Mouse (Mus musculus) thymus, postnatal 25 days (tissue): ENCODE data around the gene Rabgap1l.

ENCODE experiments used
- DNase-seq: peaks from one replicate; pipeline ENCODE4 v3.0.0; 2022

Rabgap1l gene

DNA sequence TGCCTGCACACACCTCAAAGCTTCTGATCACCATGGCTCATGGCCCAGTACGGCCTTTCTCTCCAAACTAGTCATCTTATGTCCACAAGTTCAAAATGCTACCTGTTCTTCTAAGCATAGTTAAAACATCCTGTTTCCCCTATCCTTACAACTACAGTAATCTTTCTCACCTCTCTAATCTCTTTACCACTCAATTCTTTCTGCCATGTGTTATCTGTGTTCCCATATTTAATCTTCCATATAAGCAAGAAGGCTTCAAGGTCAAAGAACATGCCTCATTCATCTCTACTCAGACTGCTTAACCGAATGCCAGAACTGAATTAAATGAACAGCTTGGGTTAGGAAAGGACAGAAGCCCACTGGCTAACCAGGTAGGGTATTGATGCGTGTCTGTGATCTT is 5.8 kb downstream of the Rabgap1l start:
- no peak for DNase-seq

DNA sequence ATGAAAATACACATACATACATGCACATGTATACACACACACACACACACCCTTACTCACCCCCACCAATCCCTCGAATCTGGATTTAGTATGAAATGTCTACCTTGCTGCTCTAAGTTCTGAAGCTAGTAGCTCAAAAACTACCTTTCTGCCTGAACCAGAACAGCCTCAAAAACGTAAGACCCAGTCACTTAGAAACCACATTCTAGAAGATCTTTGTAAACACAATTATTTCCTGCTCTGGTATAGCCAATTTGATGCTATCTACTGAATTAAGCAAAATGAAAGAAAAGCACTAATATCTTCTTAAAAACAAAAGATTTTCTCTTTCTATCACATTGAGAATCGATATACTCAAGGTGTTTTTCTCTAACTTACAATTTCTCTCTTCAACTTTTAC is 6.4 kb downstream of the Rabgap1l start:
- no peak for DNase-seq

DNA sequence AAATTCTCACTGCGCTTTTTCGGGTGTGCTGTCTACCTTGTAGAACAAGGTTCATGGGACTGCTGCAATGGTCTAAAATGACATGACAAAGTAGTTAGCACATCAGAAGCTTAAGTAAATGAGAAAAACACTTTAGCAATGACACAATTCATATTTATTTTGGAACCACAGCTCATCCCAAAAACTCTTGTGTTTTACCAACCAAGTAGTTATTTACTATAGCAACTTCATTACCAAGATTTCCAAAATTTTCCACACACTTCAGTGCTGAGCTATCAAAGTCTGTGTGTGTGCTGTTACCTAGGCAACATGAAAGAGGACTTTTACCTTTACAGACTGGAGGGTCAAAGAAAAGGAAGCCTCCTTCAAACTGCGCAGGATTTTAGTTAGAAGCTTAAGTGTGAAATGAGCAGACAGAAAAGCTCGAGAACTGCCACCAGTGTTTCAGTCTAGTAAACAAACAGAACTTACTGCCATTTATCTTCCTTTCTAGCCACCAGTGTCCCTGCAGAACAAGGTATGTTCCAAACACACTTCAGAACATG is 7.3 kb downstream of the Rabgap1l start:
- DNase-seq = no peak

DNA sequence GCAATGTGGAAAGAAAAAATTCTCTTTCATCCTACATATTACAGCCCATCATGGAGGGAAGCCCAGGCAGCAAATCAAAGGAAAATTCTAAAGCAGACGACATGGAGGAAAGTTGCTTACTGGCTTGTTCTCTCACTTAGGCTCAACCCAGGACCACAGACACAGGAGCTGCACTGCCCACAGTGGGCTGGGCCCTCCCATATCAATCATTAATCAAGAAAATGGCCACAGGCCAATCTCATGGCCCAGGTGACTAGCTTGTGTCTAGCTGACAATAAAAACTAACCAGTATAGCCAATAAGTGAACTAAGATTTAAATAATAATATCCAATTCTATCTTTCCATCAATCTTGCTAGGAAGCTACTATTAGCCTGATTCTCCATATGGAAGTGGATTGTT is 8.9 kb downstream of the Rabgap1l start:
- no peak for DNase-seq

DNA sequence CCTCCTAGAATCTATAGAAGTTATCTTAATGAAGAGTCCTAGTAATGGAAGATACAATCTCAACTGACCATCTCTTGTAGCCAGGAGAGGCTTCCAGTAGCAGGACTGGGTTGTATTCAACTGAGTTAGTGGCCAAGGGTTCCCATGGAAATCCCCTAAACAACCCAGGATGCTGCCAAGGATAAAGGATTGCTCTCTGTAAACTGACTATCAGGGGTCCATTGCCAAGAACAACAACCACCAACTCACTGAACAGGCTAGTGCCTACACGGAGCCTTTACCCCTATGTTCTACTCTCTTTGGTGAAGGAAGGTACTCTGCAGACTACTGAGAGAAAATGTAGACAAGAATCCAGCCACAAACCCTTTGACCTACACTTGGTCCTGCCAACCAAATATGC is 18.8 kb downstream of the Rabgap1l start:
- no peak for DNase-seq

DNA sequence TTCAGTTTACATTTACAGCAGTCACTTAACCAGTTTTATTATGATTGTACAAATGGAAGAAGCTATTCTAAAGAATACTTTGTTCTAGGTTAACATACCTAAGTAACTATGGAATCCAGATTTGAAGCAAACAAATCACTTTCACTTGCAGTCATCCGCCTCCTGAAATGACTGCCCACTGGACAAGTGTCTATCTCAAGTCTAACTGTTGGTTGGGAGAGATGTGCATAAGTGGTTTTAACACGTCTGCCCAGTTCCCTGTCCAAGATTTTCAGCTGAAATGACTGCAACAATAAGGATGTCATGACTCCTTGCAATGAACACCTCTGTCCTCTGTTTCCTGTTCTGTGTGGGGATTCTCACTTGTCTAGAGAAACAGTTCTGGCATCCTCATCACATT is 27.4 kb downstream of the Rabgap1l start:
- no peak for DNase-seq

DNA sequence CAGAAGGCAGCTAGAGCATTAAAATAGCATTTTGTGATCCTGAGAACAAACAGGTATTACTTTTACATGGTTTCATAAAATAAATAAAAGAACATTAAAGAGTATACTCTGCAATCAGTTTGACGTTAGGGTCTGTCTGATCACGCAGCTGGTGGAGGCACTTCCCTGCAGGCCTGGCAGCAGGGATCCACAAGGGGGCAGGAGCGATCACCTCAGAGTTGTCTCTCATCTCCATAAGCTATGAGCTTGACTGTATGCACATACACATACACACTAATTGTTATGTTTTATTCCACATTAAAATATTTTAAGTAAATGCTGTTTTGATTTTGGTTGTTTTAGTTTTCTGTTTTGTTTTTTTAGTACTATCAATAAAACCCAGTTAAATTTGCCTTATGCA is 34.8 kb downstream of the Rabgap1l start:
- peak; percentile 75 for DNase-seq

DNA sequence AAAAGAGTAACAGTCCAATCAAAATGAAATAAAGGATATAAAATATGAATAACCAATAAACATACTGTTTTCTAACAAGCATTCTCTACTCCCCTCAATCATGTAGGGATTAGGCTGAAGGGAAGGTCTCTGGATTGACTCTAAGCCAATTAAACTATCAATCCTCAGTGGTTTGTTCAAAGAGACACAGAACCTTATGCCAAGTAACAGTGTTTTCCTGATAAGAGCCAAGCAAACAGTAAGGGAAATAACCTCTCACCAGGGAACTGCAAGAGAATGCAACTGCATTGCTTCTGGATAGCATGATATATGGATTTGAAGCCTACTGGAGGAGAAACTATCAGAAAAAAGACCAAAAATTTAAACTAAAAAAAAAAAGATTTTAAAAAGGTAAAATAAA is 37.7 kb downstream of the Rabgap1l start:
- no peak for DNase-seq

DNA sequence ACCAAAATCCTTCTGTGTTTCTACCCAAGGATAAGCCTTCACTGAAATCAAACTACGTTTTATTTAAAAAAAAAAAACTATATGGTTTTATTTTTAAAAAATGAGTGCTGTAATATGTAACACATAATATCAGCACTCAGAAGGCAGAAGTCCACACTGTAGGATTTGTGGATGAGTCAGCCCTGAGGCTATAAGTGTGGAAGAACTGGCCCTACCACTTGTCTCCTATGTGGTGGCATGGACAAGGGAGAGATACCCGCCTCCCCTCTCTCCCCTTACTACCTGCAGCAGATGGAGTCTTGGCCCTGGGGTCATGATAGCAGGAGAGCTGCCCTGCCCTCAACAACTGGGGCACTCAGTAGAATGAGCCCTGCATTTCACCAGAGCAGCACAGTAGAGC is 42.4 kb downstream of the Rabgap1l start:
- DNase-seq = no peak

DNA sequence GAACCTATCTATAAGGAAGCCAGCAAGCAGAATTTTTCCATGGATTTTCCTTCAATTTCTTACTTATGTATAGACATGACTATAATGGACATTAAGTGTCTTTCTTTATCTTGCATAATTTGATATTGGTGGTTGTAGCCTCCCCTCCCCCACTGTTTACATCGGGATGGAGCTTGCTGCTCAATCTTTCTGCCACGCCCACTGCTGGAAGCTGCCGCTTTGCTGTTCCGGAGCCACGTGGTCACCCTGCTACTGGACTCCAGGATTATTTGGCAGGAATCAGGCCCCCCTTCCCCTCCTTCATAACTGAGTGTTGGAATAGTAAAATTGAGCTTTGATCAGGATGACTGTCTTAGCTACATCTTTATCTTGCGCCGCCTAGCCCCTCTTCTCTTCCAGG is 46.2 kb downstream of the Rabgap1l start:
- DNase-seq = no peak

DNA sequence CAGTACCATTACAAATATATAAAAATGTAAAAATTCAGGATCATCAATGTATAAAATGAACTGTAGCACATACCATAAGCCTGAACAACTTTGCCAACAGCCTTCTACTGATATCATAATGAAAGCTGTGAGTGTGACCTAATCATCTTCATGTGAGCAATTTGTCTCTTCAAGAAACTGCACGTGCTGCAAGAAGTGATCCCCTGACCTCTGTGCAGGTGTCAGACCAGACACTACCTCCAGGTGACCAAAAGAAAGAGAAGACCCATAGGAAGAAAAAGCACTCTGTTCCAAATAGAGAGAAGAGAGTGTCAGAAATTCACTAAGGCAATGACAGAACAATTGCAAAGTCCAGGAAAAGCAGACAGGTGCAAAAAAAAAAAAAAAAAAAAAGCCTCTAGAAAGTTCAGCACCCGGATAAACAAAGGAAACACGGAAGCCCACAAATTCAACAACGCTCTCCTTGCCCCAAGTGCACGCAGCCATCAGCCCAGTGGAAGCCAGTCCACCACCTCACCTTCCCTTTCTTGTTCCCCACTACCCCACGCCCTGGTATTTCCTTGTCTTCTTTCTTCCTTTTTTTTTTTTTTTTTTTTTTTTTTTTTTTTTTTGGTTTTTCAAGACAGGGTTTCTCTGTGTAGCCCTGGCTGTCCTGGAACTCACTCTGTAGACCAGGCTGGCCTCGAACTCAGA is 47.6 kb downstream of the Rabgap1l start:
- no peak for DNase-seq

DNA sequence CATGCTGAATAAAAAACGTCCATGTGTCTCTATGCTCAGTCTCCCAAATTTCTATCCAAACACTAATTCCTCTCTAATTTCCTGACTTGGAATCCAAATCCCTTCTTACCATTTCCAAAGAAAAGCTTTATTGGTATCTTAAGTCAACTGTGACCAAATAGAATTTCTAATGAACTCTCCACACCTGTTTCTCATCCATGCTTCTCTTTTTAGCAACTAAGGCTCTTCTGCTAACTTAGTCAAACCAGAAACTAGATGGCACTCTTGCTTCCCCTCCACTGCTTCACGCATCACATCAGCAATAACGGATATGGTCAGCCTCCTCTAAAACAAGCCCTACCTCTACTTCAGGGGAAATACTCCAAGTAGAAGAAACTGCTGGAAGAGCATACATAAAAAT is 49.0 kb downstream of the Rabgap1l start:
- DNase-seq = no peak

DNA sequence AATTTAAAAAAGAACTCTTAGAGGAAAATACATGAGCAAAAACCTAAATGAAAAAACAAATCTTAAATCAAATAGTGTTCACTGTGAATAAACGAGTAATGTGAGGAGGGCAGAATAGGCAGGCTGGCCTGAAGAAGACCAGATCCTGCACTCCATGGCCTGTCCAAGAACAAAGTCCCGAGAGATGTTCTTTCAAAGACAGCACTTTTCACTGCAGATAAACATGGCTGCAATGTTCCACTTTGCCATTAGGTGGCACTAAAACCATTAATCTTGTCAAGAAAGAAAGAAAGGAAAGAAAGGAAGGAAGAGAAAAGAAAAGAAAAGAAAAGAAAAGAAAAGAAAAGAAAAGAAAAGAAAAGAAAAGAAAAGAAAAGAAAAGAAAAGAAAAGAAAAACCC is 49.8 kb downstream of the Rabgap1l start:
- DNase-seq = peak; percentile 44

DNA sequence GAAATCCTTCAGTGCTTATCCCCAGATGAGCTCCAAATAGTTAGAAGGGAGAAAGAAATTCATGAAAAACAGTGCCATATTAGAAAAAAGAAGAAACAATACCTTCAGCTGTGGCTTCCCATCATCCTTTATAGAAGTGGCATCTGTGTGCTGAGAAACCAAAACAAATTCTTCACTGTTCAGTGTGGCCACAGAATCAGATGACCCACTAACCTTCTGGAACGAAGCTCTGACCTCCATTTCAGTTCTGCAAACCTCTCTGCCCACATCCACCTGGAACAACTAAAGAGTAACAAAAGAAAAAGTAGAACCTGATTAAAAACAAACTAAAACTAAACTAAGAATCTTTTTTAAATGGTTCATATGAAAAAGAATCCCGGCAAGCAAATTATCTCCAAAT is 52.4 kb downstream of the Rabgap1l start:
- no peak for DNase-seq

DNA sequence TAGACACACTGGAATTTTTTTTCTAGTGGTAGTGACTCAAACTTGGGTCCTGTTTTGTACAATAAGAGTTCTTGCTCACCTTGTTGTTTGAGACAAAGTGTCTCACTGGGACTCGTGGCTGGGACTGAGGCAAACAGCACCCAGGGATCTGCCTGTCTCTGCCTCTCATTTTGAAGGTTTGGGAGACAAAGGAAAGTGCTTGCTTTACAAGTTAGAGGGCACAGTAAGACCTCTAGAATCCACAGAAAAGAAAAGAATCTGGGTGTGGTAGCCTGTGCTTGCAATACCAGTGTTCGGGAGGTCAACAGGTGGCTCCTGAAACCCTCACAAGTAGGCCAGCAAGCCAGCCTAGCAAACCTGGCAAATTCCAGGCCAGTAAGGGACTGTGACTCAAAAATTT is 58.3 kb downstream of the Rabgap1l start:
- no peak for DNase-seq

DNA sequence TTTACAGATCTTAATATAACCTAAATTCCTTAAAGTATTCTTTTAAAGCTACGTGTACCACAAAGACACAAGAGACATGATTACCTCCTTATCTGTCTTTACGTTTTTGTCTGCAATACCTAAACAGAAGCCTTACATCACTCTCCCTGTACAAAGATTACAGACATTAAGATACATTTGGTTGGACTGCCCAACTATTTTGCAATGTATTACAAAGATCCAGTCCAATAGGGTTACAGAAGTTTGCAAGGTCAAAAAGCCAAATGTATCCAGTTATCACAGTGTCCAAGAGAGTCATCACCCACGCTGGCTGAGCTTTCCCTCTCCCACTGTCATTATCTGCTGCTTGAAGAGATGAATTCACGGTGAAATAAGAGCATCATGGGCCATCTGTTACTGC is 63.1 kb downstream of the Rabgap1l start:
- DNase-seq = no peak

DNA sequence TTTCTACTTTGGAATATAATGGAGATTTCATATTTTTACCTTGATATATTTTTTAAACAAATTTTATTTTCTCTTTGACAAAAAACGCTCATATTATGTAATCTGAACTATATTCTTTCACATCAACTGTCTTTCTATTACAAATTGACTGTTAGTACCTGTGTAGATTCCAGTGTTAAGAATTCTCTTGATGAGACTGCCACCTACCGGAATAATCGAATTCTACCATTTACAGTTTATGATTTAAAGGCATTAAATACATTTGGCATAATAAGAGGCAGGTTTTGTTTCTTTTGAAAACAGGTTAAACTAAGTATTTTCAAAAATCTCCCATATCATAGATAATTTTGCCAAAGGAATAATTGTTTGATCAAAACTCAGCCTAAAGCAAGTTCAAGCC is 75.3 kb downstream of the Rabgap1l start:
- DNase-seq = no peak

DNA sequence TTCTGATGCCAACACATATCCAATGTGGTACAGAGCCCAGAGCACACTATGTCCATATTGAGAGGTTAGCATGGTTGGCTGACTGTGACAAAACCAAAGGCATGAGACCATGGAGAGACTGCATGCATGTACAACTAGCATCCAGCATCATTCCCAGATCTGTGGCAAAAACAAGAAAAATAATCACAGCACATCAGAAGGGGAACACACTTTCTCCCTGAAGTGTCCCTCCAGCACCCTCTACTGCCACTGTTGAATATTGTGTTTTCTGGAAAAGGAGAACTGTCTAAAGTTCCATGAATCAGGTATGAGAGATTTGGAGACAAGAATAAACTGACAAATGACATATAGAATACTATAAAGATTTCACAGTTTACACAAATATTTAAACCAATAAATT is 78.3 kb downstream of the Rabgap1l start:
- DNase-seq = no peak

DNA sequence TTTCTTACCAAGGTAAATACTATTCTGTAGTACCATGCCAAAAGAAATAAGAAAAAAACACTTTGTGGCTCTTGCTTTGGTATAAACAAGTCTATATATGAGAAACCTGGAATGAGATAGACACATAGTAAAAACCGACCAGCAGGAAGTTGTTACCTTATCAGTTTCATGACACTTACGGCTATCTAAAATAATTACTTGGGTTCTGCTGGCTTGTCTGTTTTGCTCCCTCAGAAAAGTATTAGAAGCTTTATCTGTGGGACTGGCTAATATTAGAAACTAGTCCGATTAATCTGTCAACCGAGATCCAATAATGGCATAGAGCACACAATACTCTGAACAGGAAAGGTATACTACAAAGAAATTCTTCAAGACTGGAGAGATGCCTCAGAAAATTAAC is 79.1 kb downstream of the Rabgap1l start:
- DNase-seq = no peak

DNA sequence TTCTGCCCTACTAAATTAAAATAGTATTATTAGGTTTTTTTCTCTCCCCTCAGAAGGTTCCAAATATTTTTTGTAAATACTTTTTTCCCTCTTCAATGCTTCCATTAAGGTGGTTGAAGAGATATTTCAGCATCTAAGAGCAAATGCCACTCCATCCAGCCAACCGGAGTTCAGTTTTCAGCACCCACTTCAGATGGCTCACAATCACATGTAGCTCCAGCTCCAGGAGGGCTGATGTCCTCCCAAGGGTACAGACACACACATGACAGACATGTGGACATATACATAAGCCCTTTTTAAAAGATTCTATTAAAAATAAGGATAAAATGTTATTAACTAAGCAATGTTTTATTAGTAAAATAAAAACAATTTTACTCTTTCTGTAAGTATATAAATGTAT is 79.6 kb downstream of the Rabgap1l start:
- DNase-seq = no peak

DNA sequence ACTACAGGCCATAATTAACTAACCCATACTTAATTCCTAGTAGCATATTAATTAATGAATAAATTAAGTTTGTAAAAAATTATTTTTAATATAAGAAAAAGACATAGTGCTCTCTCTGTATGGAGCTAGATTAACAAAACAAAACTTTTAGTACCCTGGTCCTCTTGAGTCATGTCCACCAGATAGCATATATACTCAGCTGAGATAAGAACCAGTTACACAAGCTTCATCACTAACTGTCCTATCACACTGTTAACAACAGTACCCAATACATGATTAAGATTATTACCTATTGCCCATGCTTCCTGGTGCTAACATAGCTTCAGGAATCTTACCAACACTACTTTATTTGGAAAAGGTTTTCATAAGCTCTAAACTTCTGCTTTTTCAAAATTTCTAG is 82.5 kb downstream of the Rabgap1l start:
- DNase-seq = no peak

DNA sequence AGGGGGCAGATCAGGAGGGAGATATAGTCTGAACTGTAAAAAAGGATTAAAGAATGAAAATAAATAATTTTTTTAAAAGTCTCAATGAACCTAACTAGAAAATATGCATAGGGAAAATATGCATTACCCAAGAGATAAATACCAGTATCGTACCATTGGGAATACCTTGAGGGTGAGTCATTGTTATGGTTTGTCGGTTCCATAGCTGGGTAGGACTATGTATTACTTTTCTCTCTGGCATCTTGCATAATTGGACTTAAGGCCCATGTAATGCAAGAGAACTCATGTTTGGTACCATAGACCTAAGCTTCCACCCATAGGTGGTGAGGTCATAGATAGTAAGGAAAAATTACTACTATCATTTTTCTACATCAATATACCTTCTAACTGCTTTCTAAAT is 88.4 kb downstream of the Rabgap1l start:
- DNase-seq = no peak

DNA sequence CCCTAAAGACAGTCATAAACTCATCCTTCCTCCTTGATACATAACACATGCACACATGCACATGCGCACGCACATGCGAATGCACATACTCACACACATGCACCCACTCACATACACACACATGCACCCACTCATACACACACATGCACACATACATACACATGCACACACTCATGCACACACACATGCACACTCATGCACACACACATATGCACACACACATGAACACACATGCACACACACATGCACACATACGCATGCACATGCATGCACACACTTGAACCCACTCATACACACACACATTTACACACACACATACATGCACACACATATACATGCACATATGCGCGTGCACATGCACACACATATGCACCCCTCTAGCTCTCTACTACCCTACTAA is 89.2 kb downstream of the Rabgap1l start:
- DNase-seq = no peak

DNA sequence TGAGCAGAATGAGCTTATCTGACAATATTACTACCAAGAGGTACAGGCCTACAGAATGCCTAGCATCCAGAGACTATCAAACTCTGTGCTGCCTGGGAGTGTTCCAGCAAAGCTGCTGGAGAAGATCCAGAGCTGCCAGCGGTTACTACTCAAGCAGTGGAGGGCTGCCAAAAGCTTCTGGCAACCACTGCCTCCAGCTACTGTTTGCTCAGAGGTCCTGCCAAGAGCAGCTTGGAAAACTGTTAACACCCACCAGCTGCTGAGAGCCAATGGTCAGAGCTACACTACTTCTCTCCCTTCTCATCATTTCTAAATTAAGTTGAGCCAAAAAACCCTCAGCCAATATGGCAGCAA is 99.9 kb downstream of the Rabgap1l start:
- no peak for DNase-seq
